25 mouse cellular contexts compared by ENCODE assay signal in genomic region chr17:26443865-26444264, GRCm38 (mm10). TPM values are rescaled to one million over a fixed set of nuclear protein-coding genes. Genes with fewer than 3 reads are reported as not detected.
DNase-seq lines count a peak whose midpoint lies in the region; ATAC-seq and TF ChIP-seq lines count a peak whose summit lies in the region.
"Had no signal": no experiment of that assay in that cellular context is flagged by ENCODE, and none has a peak within 500 bp of the region (broad histone marks: within the 10 kb centered on the region; RNA-seq: fewer than 3 reads in every experiment).

No protein-coding gene starts in this region.

- no peak overlapping the region for H3K9ac ChIP-seq in kidney, embryonic 15.5 days
- H3K9ac ChIP-seq: forebrain, embryonic 15.5 days; limb, embryonic 15.5 days; liver, embryonic 14.5 days had no signal

- no peak for DNase-seq in gastrocnemius, adult 2 months
- no peak for DNase-seq in gastrocnemius, postnatal 10 days
- peak; percentile 29 to 45 for DNase-seq in kidney, adult 8-10 months
- DNase-seq in urinary bladder, postnatal 14 days (ENCODE audit: low spot score) = peak; percentile 69
- DNase-seq in urinary bladder, adult 2 months (ENCODE audit: low spot score) = no peak
- no peak for DNase-seq in gastrocnemius, postnatal 36 days
- DNase-seq: adrenal gland, adult 8-10 months; cerebellum, adult 11-12 months; cerebellum, postnatal 10 days; left cerebral cortex, postnatal 4 days; midbrain, embryonic 14.5 days; right cerebral cortex, postnatal 14 days; spleen, adult 18-20 months; thymus, adult 2 months; thymus, postnatal 4 days had no signal

- peaks cover 17% of the 10 kb centered on the region for H3K27me3 ChIP-seq in kidney, embryonic 15.5 days

- WGBS in kidney, embryonic 15.5 days = 81% methylated on average over 4 of the region's 4 CpGs

- ATAC-seq in kidney, embryonic 15.5 days (replicated peaks; ENCODE audit: low FRiP score) = no peak
- no peak for ATAC-seq in frontal cortex, adult (ENCODE audit: low TSS enrichment)
- ATAC-seq: activated CD4-positive, CD25-positive, alpha-beta regulatory T cell, adult 4 months; forebrain, embryonic 15.5 days; hindbrain, postnatal 0 days; intestine, embryonic 16.5 days had no signal

- H3K4me3 ChIP-seq in gastrocnemius, adult 2 months = no peak overlapping the region
- no peak overlapping the region for H3K4me3 ChIP-seq in kidney, embryonic 15.5 days (replicated peaks)
- H3K4me3 ChIP-seq: embryonic facial prominence, embryonic 10.5 days; forebrain, embryonic 15.5 days; hindbrain, embryonic 10.5 days; limb, embryonic 15.5 days had no signal

- intact Hi-C loops in gastrocnemius, adult 2 months (cut with DNase I) = no loop called here
- intact Hi-C loops in gastrocnemius, postnatal 36 days (cut with DNase I) = loop anchor here (2.0 kb wide), 1 partner anchor 17 kb away; no protein-coding TSS in a partner anchor

- peaks cover 35% of the 10 kb centered on the region for H3K36me3 ChIP-seq in kidney, embryonic 15.5 days
- H3K36me3 ChIP-seq: embryonic facial prominence, embryonic 10.5 days; hindbrain, embryonic 10.5 days had no signal

- no peak for TF ChIP-seq CTCF in gastrocnemius, adult 2 months (IDR thresholded peaks at IDR 0.05)

- H3K4me1 ChIP-seq in kidney, embryonic 15.5 days = peaks cover 4% of the 10 kb centered on the region

- no peaks in the 10 kb centered on the region for H3K9me3 ChIP-seq in kidney, embryonic 15.5 days (replicated peaks)
- H3K9me3 ChIP-seq: embryonic facial prominence, embryonic 10.5 days; forebrain, embryonic 15.5 days; hindbrain, embryonic 10.5 days; limb, embryonic 15.5 days had no signal

- H3K4me2 ChIP-seq in kidney, embryonic 15.5 days = no peak overlapping the region
- H3K4me2 ChIP-seq: forebrain, embryonic 15.5 days; limb, embryonic 15.5 days had no signal

- H3K27ac ChIP-seq in gastrocnemius, adult 2 months = peak overlapping the region; percentile 2; the same call in 1 of the 2 replicates
- no peak overlapping the region for H3K27ac ChIP-seq in kidney, embryonic 15.5 days
- H3K27ac ChIP-seq: embryonic facial prominence, embryonic 10.5 days; forebrain, embryonic 15.5 days; hindbrain, embryonic 10.5 days; hindbrain, postnatal 0 days; limb, embryonic 15.5 days; liver, embryonic 14.5 days had no signal

RNA-seq across cellular contexts. Expression of gene Neurl1b, which starts 29.2 kb away (rescaled TPM):
- 1 to 10 TPM; 2.3 to 2.6 TPM for total RNA-seq in gastrocnemius, adult 2 months (2021)
- 10 to 100 TPM; 11.6 to 12.7 TPM for total RNA-seq in gastrocnemius, postnatal 10 days (2021)
- 1.3 and 1.7 TPM in 2 replicates for polyA plus RNA-seq in kidney, embryonic 15.5 days (2015; fragmentation: Nextera tagmentation; extraction: Ambion mirVana)
- 7.9 and 11.1 TPM in 2 replicates for polyA plus RNA-seq in urinary bladder, adult 2 months (2012; rRNA removed)
- total RNA-seq in gastrocnemius, postnatal 36 days (2021) = 1 to 10 TPM; 2.6 to 3.7 TPM

Comparison
In these comparisons a context has a peak if more than half of its experiments do, and no peak if none do; other contexts are left out.
1. DNase-seq: peak in kidney, adult 8-10 months (2 of 2) and urinary bladder, postnatal 14 days (single experiment); none in gastrocnemius, adult 2 months (single experiment), gastrocnemius, postnatal 10 days (single experiment), urinary bladder, adult 2 months (single experiment) and gastrocnemius, postnatal 36 days (0 of 2).